Mouse (Mus musculus) olfactory bulb, adult 2 months (tissue): ENCODE measurements at regions not wholly inside any gene's neighbourhood (a gene's known extent, or its start where the extent isn't known, plus 50 kb on each side); places are given as distances from the start of the nearest gene placed in this dataset.

ENCODE experiments used
- CTCF ChIP-seq: fragments of 200-500 bp; IDR thresholded peaks from 2 replicates; pipeline ENCODE4 v1.5.1; 2012; ENCODE audit warnings: low read depth, mild to moderate bottlenecking, low read length, moderate library complexity; ENCODE audit not compliant: insufficient read depth
- POLR2A ChIP-seq: fragments of 200-500 bp; IDR thresholded peaks from 2 replicates; pipeline ENCODE4 v1.6.1; 2012; ENCODE audit warnings: mild to moderate bottlenecking, low read depth, low read length, moderate library complexity; ENCODE audit not compliant: insufficient read depth

DNA sequence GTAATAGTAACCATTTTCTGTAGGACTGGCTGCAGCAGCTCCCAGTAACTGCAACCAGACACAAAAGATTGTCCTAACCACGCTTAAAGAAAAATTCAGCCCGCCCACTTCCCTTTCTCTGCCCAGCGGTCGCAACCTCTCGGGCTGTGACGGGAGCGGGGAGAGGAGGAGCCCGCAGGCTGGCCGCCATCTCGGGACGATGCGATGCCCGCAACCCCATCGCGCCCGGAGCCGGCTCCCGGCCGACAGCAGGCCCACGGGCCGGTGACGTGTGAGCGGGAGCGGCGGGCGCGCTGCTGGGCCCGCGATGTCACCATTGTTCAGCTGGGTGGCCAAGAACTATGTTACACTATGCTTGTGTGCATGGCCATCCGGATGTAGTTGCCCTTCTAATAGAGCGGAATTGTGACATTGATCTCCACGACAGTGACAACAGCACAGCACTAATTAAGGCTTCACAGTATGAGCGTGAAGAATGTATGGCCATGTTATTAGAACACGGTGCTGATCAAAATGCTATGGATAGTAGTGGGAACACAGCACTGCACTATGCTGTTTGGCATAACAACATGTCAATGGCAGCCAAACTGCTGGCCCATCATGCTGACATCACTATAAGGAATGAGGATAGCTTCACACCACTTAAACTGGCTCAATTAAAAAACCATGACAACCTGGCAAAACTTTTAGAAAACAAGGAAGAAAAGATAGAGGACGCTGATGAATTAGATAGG, 59.2 kb upstream of the C2cd4b start:
- TF ChIP-seq CTCF (no peak), POLR2A (no peak)
